Mouse (Mus musculus) liver, embryonic 15.5 days (tissue): ENCODE measurements around the gene Ppp3r1. TPM values are rescaled to one million over a fixed set of nuclear protein-coding genes. Genes with fewer than 3 reads are reported as not detected.

Experiments used
- polyA plus RNA-seq: library from polyadenylated mRNA; unstranded; fragments of >200 nt; fragmentation: Nextera tagmentation; extraction: Ambion mirVana; gene quantifications from 2 replicates; pipeline ENCODE4 v1.2.1, GENCODE M21; 2015

The Ppp3r1 gene
- polyA plus RNA-seq, 1 experiment from 2014 or later: 31.0 TPM

Other genes starting within 250 kb of the Ppp3r1 start
- gene Fbxo48, start 207.9 kb upstream of the Ppp3r1 start, polyA plus RNA-seq: 1.5 and 1.7 TPM in 2 replicates
- gene Cnrip1, start 107.7 kb upstream of the Ppp3r1 start, polyA plus RNA-seq: 2.8 and 2.9 TPM in 2 replicates
- 16.3 and 18.0 TPM in 2 replicates for gene Plek, start 106.9 kb upstream of the Ppp3r1 start, polyA plus RNA-seq
- 9.8 and 10.6 TPM in 2 replicates for gene Wdr92, start 22.8 kb downstream of the Ppp3r1 start, polyA plus RNA-seq
- 29.3 and 34.1 TPM in 2 replicates for gene Pno1, start 52.3 kb downstream of the Ppp3r1 start, polyA plus RNA-seq
- 36.1 and 38.4 TPM in 2 replicates for gene C1d, start 98.3 kb downstream of the Ppp3r1 start, polyA plus RNA-seq